Mouse (Mus musculus) C2C12 (cell line): ENCODE measurements around the gene Xpot. TPM values are rescaled to one million over a fixed set of nuclear protein-coding genes. Genes with fewer than 3 reads are reported as not detected.

ENCODE experiments used
- H3K27me3 ChIP-seq: one replicate; pipeline ENCODE4 v1.6.1; 2011; ENCODE audit not compliant: control insufficient read depth, insufficient read depth, insufficient read length
- H3K36me3 ChIP-seq: one replicate; pipeline ENCODE4 v1.6.1; 2011; ENCODE audit not compliant: control insufficient read depth, insufficient read depth
- H3K4me3 ChIP-seq: one replicate; pipeline ENCODE4 v1.5.1; 2011; ENCODE audit warnings: mild to moderate bottlenecking, control low read depth; ENCODE audit not compliant: poor library complexity, insufficient read depth, severe bottlenecking
- H3K79me2 ChIP-seq: one replicate; pipeline ENCODE4 v1.6.1; 2011; ENCODE audit not compliant: control insufficient read depth, insufficient read depth
- H3K79me3 ChIP-seq: one replicate; pipeline ENCODE4 v1.6.1; 2011; ENCODE audit warnings: low read depth, control low read depth
- H3ac ChIP-seq: one replicate; pipeline ENCODE3; 2011; ENCODE audit warnings: low read depth; ENCODE audit not compliant: control insufficient read depth, insufficient read length
- CEBPB ChIP-seq: IDR thresholded peaks from one replicate; pipeline ENCODE4 v1.6.1; 2011; ENCODE audit warnings: low read depth, mild to moderate bottlenecking, control low read depth, moderate library complexity
- CTCF ChIP-seq: IDR thresholded peaks from one replicate; pipeline ENCODE4 v1.5.1; 2011; ENCODE audit not compliant: control insufficient read depth, insufficient read depth, insufficient read length
- FOSL1 ChIP-seq: IDR thresholded peaks from one replicate; pipeline ENCODE4 v1.8.0; 2011; ENCODE audit warnings: mild to moderate bottlenecking, low read length; ENCODE audit not compliant: poor library complexity, insufficient read depth, severe bottlenecking
- MAX ChIP-seq: IDR thresholded peaks from one replicate; pipeline ENCODE4 v1.6.1; 2011; ENCODE audit warnings: mild to moderate bottlenecking, control low read depth
- MYOD1 ChIP-seq: IDR thresholded peaks from one replicate; pipeline ENCODE4 v1.6.1; 2011; ENCODE audit warnings: low read depth; ENCODE audit not compliant: control insufficient read depth, insufficient read length
- MYOG ChIP-seq: IDR thresholded peaks from one replicate; pipeline ENCODE4 v1.6.1; 2011; ENCODE audit not compliant: control insufficient read depth, insufficient read length; ENCODE audit errors: extremely low read depth
- USF1 ChIP-seq: IDR thresholded peaks from one replicate; pipeline ENCODE4 v1.6.1; 2011; ENCODE audit warnings: low read depth, mild to moderate bottlenecking, control low read depth, moderate library complexity
- polyA plus RNA-seq: library from polyadenylated mRNA; unstranded; fragments of >200 nt; fragmentation: generic; extraction: Trizol; gene quantifications from one replicate; pipeline ENCODE4 v1.2.1, GENCODE M21; 2012; ENCODE audit warnings: missing spikeins

Gene Xpot
- polyA plus RNA-seq, 1 experiment, result 50.6 TPM

DNA sequence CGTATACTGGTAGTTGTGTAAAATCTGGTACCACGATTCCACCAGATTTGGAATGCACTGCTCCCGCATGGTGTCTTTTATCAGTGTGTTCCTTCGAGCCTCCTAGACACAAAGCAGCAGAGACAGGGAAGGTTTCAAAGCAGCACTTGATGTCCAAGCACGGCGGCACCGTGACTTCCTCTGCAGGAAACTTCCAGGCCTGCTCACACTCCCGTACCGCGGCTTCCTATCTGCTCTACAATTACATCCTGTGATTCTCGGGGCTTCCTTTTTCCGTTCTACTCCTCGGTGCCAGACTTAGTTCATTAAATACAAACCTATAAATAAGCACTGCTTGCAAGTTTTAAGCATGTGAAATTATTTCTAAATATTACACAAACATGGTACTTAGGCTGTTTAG lies 12.6 kb downstream of the Xpot start:
- Histone ChIP-seq H3K36me3 (peaks cover 99% of the 10 kb centered on the region), H3K79me3 (no peaks in the 10 kb centered on the region), H3K79me2 (no peaks in the 10 kb centered on the region), H3ac (no peak overlapping the region), H3K4me3 (no peak overlapping the region), H3K27me3 (no peaks in the 10 kb centered on the region)
- TF ChIP-seq MAX (no peak), CEBPB (no peak), FOSL1 (no peak), USF1 (no peak), MYOD1 (no peak), MYOG (no peak), CTCF (no peak)

DNA sequence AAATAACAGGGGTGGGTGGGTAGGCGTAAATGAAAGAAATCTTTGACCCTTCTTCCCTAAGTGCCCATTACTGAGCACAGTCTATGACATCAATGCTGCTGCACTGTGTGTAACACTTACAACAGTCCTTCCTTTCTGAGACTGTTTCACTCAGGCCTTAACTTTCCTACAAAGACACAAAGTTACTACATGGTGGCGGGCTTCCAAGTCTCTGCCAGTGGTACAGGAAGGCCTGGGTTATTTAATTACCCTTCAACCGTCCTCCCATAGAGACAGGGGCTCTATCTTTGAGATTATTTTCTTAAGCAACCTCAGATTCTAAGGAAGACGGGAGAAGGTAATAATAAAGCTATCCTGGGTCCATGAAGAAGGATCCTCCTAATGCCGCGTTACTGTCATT lies 13.7 kb downstream of the Xpot start:
- Histone ChIP-seq H3K4me3 (no peak overlapping the region), H3K79me2 (no peaks in the 10 kb centered on the region), H3K36me3 (peaks cover 99% of the 10 kb centered on the region), H3K27me3 (no peaks in the 10 kb centered on the region), H3ac (no peak overlapping the region), H3K79me3 (no peaks in the 10 kb centered on the region)
- TF ChIP-seq CTCF (no peak), CEBPB (no peak), USF1 (no peak), MAX (no peak), MYOG (no peak), MYOD1 (no peak), FOSL1 (no peak)

- Histone ChIP-seq H3K79me2 (no peaks in the 10 kb centered on the region), H3K36me3 (peaks cover 98% of the 10 kb centered on the region), H3ac (no peak overlapping the region), H3K79me3 (no peaks in the 10 kb centered on the region), H3K4me3 (no peak overlapping the region), H3K27me3 (no peaks in the 10 kb centered on the region)
- TF ChIP-seq CEBPB, result no peak
- no peak for TF ChIP-seq FOSL1
- no peak for TF ChIP-seq MYOD1
- no peak for TF ChIP-seq MYOG
- TF ChIP-seq USF1, result no peak
- TF ChIP-seq MAX, result no peak
These were observed 14.5 kb downstream of the Xpot start for GRCm38 (mm10) chr10:121611587-121611986.

DNA sequence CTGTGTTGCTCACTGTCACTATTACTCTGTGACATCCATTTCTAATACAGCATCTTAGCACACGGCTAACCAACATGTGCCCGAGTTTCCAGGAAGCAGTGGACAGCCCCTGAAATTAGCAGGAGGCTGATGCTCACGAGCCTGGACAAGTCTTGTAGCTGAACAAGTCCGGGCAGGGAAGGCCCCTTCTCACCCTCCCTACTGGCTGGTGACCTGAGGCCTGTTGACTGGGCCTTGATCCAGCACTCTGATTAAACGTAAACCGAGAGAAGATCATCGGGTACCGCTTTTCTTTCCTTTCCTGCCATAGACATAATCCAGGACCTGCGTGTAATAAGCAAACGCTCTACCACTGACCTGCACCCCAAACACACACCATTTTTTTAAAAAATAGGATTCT lies 18.0 kb downstream of the Xpot start:
- no peak overlapping the region for H3K4me3 ChIP-seq
- no peak for TF ChIP-seq USF1
- TF ChIP-seq MYOG, result no peak
- no peak for TF ChIP-seq MYOD1
- no peak for TF ChIP-seq CTCF
- no peak for TF ChIP-seq FOSL1
- TF ChIP-seq CEBPB, result no peak
- no peak for TF ChIP-seq MAX
- peaks cover 1% of the 10 kb centered on the region for H3K79me3 ChIP-seq
- H3K36me3 ChIP-seq, result peaks cover 98% of the 10 kb centered on the region
- H3K79me2 ChIP-seq, result no peaks in the 10 kb centered on the region
- H3K27me3 ChIP-seq, result no peaks in the 10 kb centered on the region
- H3ac ChIP-seq, result no peak overlapping the region

DNA sequence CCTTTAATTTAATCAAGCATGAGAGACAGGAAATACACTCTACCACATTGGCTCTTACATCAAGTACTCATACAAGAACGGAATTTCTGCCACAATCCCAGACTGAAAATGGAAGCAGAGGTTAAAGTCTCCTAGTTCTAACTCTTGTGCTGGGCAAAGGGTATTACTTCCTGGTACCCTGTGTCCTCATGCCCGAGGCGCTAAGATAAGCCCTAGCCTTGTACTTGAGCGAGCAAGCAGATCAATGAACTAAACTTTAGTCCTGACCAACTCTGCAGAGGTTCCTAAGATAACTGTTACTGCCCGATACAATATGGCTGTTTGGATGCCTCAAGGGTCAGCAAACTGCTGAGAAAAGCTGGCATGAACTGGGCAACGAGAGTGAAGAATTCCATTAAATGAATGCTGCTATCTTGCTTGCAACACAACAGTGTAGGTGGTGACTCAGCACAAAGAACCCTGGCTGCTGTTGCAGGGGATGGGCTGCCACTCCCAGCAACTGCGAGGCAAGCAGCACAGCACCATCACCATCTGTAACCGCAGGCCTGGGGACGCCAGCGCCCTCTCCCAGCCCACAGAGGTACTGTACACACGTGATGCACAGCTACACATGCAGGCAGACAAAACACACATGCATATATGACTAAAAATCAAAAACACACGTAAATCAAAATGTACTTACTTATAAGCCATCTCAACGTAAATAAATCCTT lies 21.3 kb downstream of the Xpot start:
- Histone ChIP-seq H3K79me2 (no peaks in the 10 kb centered on the region), H3K27me3 (no peaks in the 10 kb centered on the region), H3K79me3 (peaks cover 1% of the 10 kb centered on the region), H3K36me3 (peaks cover 97% of the 10 kb centered on the region), H3K4me3 (no peak overlapping the region), H3ac (no peak overlapping the region)
- TF ChIP-seq MYOD1 (no peak), MYOG (no peak), CEBPB (no peak), MAX (no peak), USF1 (no peak), CTCF (no peak), FOSL1 (no peak)

DNA sequence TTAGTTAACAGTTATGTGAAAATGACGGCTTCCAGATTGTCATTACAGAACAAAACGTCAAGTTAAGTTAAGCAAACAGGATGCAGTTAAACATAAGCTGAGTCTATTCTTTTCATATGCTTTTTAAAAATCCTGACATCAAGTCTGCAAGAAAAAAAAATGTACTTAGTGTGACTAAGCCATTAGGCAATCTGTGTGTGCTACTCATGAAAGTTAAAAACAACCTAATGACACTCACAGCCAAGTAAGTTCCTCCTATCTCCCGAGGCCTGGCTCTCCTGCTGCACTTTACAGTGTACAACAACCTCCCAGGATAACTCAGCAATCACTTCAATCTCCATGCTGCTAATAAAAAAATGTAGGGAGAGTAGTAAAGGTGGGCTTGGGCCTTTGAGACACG lies 22.6 kb downstream of the Xpot start:
- Histone ChIP-seq H3ac (no peak overlapping the region), H3K79me3 (peaks cover 1% of the 10 kb centered on the region), H3K27me3 (no peaks in the 10 kb centered on the region), H3K36me3 (peaks cover 97% of the 10 kb centered on the region), H3K79me2 (no peaks in the 10 kb centered on the region), H3K4me3 (no peak overlapping the region)
- TF ChIP-seq CEBPB (no peak), MAX (no peak), CTCF (no peak), USF1 (no peak), MYOD1 (no peak), MYOG (no peak), FOSL1 (no peak)
